Mouse (Mus musculus) heart, adult 2 months (tissue): Measurements from ENCODE around the gene E130114P18Rik.

Experiments
- CTCF ChIP-seq: fragments of 200-600 bp; IDR thresholded peaks from 2 replicates; pipeline ENCODE4 v1.8.1; 2022; ENCODE audit warnings: antibody characterized with exemption, mild to moderate bottlenecking, moderate library complexity
- EP300 ChIP-seq: fragments of 200-500 bp; IDR thresholded peaks from 2 replicates; pipeline ENCODE4 v1.6.1; 2011; ENCODE audit warnings: low read depth, low read length, control low read depth; ENCODE audit not compliant: insufficient read depth
- POLR2A ChIP-seq: fragments of 200-500 bp; IDR thresholded peaks from 2 replicates; pipeline ENCODE4 v1.6.1; 2011; ENCODE audit warnings: mild to moderate bottlenecking, low read depth, low read length, control low read depth; ENCODE audit not compliant: insufficient read depth

GRCm38 (mm10) chr4:97647236-97647635 is 130.6 kb downstream of the E130114P18Rik start:
- TF ChIP-seq POLR2A (no peak), CTCF (no peak), EP300 (no peak)
